Mouse (Mus musculus) cerebellum, adult 9-10 months (tissue): Measurements from ENCODE around the gene Gm45717.

Source experiments
- DNase-seq: peaks from one replicate; pipeline ENCODE4 v3.0.0; 2022

Gm45717 gene

GRCm38 (mm10) chr7:140902036-140902875, 53.5 kb downstream of the Gm45717 start:
- DNase-seq = no peak

- no peak for DNase-seq
Measured at GRCm38 (mm10) chr7:140900220-140900619, 55.5 kb downstream of the Gm45717 start, which contains the start of gene Cox8b. Gene Cox8b, minus strand, starts transcription at chr7:140900446.
